Mouse (Mus musculus) adrenal gland, postnatal 36 days (tissue): ENCODE results near the gene Wdpcp. TPM values are rescaled to one million over a fixed set of nuclear protein-coding genes. Genes with fewer than 3 reads are reported as not detected.

Experiments used
- DNase-seq, 2 experiments: peaks; one replicate each; pipeline ENCODE4 v3.0.0; 2021; ENCODE audit warnings: mixed read lengths in 1 of 2
- total RNA-seq, 2 experiments: library from RNA; stranded (reverse); gene quantifications; 2 replicates each; pipeline ENCODE4 v1.2.3; 2021

Gene Wdpcp
- total RNA-seq, 2 experiments from 2014 or later: 15.6 to 18.6 TPM

DNA sequence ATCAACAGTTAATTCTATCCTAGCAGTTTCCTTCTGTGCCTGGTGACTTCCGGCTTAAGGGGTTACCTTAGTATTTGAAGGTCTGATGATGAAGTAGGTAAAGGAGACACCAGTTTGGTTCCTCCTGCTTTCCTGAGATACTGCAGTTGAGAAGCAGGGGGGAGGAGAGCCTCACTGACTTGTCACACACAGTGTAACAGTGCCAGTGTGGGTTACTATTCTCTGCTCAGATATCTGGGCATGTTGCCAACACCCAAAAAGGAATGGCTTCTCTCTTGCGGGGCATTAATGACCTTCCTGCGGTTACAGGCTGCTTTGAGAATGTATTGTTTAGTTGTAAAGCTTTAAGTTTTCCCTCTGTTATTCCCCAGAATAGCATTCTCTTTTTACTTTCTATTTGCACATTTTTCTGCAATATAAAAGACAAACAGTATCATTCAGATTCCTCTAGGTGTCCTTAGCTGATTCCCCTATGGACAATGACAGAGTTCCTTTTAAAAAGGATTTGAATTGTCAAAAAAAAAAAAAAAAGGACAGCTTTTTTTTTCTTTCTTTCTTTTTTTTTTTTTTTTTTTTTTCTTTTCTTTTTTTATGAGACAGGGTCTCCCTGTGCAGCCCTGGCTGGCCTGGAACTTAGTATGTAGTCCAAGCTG lies 2.5 kb upstream of the Wdpcp start:
- peak; percentile 64 to 67 for DNase-seq

DNA sequence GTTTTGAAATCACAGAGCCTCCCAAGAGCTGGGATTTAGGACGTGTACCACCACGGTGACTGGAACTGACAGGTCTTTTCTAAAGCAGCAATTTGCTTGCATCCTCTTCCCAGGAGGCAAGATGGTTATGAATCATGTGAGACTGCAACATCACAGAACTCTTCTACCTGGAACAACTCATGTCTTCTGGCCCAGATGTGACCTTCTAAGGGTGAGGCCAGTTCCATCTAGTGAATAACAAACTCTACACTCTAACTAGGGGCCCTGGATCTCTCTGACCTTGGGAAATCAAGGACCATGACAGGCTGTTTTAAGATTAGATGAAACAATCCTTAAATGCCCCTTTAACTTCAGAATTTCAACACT lies 1.9 kb upstream of the Wdpcp start:
- no peak for DNase-seq

DNA sequence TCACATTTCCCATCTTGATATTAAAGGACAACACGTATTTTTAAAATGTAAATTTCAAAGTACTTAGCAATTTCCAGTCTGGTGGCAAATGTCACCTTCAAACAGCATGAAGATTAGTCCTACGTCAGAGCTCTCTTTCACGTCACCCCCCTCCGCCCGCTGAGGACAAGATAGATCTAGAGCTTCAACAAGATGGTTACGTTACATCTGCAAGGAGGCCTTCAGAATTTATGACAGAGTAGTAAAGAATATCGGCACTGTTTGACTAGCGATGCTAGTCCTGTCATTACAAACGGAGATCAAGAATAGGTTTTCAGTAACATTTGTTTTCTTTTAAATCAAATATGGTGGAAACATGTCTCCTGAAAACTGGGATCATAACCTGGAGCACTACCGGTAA lies 1.1 kb upstream of the Wdpcp start:
- DNase-seq: peak; percentile 26 to 50

DNA sequence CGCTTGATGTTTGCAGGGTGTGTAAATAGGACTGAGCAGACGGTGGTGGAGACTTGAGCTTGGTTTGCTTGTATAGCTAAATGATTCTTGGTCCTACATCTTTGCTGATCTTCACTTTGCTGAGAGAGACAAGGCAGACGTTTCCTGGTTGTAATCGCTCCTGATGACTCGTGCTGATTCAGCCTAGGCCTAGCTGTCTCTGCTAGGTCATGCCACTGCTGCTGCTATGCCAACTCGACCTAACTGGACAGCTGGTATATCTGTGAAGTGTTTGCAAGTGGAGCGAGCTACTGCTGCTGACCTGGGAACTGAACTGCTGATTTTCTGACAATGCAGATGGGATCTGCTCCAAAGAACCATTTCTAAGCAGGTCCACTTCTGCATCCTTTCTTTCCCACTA lies 9.4 kb downstream of the Wdpcp start:
- DNase-seq: peak; percentile 52 to 66

DNA sequence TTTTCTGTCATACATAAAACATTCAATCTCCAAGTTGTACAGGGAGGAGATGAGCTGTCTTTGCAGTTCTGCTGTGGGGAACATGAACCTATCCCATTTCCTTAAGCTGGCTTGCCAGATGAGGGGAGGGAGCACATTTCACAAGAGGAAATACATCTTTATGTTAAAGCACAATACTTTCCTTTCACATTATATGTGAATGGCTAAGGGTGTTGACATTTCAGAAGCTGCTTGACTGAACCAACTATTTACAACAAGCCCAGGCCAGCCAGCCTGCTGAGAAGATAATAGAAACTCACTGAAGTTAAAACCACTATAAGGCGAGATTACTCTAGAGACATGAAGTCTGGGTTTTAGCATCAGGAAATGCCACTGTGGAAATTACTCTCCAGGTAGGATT lies 11.3 kb downstream of the Wdpcp start:
- DNase-seq: no peak

DNA sequence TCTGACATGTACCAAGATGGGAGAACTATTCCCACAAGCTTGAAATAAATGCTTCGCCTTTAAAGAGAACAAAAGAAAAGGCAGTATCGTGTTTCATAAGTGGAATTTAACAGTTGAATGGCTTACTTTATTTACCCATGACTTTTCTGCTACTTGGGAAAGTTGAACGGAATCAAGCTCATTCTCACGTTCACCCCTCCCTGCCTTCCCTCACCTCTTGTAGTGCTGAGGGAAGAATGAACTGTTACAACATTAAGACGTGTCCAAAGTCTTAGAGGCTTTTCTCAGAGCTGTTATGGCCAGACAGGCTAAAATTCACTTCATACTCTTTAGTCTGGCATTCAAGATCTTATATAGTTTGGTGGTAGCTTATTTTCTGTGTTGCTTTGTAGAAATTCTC lies 30.5 kb downstream of the Wdpcp start:
- DNase-seq: no peak

DNA sequence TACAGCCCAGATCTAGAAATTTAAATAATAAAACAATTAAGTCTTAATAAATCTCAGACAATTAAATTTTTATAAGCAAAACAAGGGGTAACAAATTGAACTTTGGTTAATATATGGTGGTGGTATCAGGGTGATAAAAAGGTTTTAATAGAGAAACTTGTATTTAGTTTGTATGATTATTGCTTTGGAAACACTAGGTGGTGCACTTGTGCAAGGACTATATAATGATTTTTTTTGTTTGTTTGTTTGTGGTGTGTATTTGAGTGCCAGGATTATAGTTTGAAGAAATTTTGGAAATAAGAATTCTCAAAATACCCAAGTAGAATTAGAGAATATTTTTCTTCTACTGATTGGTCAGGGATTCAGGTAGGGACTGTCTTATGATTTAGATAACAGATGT lies 43.9 kb downstream of the Wdpcp start:
- DNase-seq: no peak

DNA sequence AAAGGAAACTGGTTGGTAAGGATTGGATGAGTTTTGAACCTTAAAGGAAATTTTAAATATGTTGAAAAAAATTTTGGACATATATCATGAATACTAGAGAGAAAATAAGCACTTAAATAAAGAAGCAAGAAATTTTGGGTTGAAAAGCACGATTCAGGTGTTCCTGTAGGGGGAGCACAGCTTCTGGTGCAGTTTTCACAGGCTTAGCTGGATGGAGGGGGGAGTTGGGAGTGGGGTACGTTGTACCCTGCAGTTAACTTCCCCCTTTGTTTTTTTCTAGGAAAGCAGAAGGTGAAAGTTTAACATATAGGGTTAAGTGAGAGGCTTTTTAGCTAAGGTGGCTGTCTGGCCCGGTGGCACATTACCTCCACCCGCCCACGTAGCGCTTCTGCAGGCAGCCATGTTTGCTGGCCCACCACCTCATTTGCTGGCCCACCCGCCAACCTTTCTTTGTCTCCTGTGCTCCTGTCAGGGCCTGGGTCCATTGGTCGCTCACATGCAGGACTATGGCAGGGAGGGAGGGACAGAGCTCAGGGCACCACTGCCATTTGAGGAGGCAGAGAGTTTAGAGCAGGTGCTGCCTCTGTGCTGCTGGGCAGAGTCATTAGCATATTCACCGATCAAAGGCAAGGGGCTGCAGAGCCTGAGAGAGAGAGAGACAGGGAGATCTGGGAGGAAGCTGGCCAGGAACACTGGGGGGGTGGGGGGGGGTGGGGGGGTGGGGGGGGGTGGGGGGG lies 62.3 kb downstream of the Wdpcp start:
- no peak for DNase-seq

DNA sequence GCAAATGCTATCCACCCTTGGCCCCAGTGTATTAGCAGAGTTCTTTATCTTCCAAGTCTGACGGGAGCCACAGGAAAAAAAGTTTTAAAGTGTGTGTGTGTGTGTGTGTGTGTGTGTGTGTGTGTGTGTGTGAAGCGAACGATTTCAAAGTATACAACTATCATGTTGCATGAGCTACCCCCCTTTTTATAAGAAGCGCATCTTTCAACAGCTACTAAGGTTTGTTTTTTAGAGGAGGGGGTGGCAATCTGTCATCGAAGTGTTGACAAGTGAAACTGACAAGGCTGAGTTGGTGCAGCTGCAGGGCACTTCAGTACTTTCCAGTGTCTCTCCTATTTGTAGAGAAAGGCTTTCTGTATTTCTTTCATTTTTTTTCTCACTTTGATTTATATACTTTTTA lies 66.3 kb downstream of the Wdpcp start:
- no peak for DNase-seq

DNA sequence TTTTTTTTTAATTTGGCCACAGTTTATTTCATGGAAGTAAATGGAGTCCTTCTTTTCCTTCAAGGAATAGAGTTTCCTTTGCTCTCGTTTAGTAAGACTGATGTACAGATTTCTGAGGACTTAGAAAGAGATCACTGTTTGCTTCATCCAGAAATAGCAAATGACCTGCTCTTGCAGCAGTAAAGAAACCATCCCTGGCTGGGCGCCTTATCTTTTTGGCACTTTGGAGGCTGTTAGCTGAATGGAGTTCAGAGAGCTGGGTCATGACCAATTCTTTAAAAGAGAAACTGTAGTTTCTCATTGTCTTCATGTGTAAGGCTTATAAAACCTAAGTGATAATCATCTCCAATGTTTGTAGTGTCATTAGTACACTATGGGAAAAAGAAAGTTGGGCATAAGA lies 67.5 kb downstream of the Wdpcp start:
- peak; percentile 36 to 53 for DNase-seq

DNA sequence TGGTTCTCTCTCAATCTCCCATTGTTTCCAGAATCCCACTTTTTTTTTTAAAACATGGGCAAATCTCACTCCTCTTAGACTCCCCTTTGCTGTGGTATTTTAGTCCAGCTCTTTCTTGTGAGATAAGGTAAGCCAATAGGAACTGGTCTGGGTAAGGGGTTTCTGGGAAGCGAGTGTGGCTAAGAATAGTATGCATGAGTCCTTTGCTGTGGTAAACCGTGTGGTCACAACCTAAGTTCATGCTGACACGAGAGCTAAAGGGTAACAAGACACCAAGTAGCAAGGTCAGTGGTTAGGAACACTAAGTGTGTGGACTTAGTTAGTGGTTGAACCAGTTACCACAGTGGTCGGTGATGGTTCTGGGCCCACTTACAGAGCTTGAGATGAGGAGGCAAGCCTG lies 72.2 kb downstream of the Wdpcp start:
- no peak for DNase-seq

DNA sequence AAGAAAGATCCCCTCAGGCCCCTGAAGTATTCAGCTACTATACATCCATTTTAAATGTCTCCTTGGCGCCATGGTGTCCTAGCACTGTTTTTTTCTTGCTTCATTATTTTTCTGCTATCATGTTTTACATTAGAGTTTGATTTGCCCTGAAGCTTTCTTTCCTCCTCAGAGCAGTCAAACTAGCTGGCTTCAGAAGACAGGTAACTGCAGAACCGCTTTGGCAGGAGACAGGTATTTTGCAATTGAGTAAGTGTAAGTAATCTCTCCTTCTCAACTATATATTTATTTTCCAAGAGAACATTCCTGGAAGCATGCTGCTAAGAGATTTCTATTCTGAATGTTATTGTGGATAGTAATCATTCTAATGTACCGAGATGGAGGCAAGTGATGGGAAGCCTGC lies 74.1 kb downstream of the Wdpcp start:
- DNase-seq: no peak

DNA sequence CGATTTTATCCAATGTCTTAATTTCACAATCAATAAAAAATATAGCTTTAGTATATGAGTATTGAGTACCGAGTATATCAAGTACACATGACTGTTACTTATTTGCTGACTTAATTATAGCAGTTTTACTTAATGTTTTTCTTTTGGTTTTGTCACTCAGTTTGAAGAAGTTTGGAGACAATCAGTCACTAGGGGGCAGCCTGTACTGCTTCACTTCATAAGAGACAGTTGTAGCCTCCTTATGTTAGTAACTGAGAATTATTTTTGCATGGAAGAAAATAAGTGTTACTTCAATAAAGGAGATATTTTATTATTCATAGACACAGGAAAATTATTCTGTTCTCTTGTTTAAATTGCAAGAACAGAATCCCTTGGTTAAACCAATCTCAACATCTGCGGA lies 87.0 kb downstream of the Wdpcp start:
- peak; percentile 21 to 38 for DNase-seq

DNA sequence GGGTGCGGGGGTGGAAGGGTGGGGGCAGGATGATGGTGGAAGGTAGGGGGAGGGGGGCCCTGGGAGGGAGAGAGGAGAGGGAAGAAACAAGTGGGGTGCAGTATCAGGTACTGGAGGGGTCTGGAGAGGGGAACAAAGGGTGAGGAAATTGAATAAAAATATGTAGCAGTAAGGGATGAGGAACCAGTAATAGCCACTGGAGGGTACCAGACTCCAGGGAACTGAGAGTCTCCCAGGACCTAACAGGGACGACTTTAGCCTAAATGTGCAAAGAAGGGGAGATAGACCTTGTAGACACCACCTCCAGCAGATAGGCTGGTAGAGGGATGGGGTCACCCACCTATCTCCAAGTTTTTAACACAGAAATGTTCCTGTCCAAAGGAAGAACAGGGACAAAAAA lies 105.0 kb downstream of the Wdpcp start:
- no peak for DNase-seq

DNA sequence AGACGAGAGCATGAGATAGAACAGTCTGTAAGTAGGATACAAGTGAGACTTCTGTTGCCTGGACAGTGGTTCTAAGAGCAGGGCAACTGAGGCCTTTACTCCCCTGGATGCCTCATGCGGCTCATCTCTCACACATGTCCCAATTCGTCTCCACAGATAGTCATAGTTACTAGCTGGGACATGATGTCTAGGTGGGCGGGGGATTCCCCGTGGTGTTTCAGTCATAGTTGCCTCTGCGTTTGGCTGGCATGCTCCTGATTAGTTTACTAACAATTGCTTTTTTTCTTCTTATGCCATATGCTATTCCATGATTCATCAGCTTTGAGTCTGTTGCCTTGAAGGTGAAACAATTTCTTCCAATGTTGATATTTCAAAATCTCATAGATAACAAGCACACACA lies 116.4 kb downstream of the Wdpcp start:
- no peak for DNase-seq

DNA sequence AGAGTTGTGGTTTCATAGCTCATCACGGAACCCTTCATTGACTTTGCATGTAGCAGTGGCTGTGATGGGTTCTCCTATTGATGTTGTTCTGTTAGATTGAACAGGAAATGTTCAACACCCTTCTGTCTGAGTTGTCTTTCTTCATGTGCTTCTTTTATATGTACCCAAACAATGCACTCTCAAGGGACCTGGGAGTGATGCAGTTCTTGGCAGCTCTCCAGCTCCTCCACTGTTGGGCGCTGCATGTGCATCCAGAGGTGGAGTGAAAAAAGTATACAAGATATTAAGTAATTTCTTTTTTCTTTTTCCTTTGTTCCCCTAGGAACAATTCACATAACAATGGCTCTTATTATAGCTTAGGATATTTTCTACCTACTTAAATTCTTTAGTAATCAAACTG lies 118.7 kb downstream of the Wdpcp start:
- DNase-seq: no peak

DNA sequence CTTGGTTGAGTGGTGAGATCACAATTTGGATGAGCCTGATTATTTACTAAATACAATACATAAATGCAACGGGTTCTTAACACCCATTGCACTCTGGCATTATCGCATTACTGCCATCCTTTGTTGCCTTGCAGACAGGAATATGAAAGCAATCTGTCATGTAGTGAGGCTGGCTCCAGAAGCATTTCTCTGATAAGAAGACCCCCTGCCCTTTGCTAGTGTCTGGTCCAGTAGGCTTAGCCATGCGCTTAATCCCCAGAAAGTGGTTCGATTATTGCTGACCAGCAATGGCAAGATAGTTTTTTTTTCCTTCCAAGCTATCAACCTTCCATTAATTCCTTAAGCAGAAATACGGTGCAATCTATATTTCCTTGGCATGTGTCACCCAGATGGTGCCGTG lies 122.1 kb downstream of the Wdpcp start:
- no peak for DNase-seq

DNA sequence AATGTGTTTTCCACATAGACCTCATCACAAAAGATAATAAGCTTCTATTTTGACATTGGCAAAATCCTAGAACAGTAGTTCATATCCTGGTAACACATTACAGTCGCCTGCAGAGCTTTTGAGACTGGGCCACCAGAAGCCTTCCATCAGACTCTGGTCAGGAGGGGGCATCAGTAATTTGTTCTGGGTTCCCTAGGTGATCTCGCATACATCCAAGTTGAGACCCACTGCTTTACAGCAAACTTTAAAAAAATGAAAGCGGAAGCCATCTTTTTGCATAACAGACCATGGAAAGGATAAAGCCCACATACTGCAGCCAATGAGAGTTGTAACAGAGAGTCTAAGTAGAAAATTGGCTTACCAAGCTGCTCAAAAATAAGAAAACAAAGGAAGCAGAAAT lies 125.6 kb downstream of the Wdpcp start:
- no peak for DNase-seq

DNA sequence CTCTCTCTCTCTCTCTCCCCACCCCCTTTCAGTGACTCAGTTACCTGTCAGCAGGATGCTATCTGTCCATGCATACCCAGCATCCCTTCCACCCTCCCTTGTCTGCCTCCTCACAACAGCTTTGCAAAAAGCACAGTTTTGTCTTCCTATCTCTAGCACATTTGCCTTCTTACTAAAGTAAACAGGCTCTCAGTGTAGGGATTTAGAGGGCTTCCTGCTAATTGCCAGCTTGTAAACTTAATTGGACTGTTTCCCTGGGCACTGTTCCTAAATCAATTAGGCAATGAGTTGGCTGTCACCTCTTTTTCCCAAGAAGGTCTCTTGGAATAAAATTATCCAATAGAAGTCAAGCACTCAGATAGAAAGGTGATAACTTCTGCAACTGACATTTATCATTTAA lies 141.5 kb downstream of the Wdpcp start:
- no peak for DNase-seq

DNA sequence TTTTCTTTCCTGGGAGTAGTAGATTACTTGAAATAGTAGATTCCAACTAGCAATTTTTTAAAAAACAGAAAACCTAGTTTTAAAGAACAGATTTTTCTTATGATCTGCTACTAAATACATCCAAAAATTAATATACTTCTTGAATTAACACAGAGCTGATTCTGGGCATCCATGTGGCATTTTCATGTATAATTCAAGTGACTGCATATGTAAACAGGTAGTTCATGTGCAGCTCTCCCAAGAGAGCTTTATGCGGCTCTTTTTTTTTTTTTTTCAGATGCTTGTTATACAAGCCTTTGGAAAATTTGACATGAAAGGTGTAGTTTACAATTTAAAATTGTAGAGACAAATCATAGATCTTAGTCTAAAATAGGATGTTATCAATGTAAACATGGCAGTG lies 142.0 kb downstream of the Wdpcp start:
- DNase-seq: no peak

DNA sequence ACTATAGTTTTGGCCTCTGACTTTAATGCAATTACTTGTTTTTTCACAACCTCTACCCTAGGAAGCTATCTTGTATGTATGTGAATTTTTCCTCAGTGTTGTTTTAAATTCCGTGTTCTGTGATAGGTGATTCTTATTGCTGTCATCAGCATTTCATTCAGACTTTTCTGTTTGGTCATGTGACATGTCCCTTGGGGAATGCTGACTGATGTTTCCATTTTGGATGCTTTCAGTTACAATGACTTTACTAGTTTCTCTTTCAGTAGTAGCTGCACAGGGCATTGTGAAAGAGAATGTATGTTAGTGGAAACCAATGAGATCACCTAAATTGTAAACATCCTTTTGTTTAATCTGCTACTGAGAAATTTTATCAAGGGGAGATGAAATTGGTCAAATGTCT lies 154.3 kb downstream of the Wdpcp start:
- no peak for DNase-seq

DNA sequence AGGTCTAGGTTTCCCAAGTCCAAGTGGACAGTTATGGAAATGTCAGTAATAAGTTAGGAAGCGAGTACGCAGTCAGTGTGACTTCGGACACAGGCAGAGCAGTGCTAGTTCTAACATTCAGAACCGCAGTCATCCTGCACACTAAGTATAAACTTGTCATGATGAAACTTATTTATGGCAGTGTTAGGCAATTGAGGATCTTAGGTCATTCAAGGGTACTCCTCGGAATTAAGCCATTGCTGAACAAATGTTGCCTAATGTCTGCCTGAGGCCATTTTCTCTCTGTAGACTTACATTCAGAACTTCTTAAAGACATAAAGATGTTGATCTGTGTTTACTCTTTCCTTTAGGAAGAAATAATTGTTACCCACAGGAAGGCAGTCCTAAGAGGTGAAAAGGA lies 157.0 kb downstream of the Wdpcp start:
- peak; percentile 5 to 15 for DNase-seq

DNA sequence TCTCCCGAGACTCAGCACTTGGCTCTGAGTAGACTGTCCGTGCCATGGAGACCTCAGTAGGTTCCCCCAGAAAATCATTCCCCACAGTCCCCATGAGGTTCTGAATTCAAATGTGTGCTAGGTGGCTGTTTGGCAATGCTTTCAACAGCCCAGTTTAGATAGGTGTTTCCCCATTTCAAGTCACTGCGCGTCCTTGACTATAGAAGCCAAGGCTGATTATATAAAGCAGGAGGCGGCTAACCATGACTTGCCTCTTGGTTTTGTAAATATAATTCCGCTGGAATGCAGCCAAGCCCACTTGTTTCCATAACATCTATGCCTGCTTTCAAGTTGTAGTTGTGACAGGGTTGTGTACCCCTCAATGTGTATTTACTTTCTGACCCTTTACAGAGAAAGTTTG lies 157.9 kb downstream of the Wdpcp start:
- DNase-seq: peak; percentile 6 to 13

DNA sequence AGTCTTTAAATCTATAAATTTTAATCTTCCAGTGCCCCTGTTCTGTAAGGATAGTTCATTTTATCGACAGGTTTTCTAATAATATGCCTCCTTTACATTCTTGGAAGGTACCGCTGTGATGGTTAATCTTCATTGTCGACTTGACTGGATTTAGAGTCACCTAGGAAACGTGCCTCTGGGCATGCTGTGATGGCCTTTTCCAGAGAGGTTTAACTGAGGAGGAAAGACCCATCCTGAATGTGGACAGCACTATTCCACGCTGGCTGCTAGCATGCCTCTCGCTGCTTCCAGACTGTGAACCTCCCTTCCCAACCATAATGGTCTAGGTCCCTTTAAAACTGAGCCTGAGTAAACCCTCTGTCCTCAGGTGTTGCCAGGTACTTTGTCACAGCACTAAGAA lies 163.2 kb downstream of the Wdpcp start:
- DNase-seq: no peak
